Mouse (Mus musculus) central nervous system, embryonic 14 days (tissue): Measurements from ENCODE around the gene Cacna2d2. TPM values are rescaled to one million over a fixed set of nuclear protein-coding genes. Genes with fewer than 3 reads are reported as not detected.

Source experiments
- polyA plus RNA-seq: library from polyadenylated mRNA; depleted of rRNA; stranded (reverse); fragments of >200 nt; gene quantifications from 2 replicates; pipeline ENCODE4 v1.2.3, GENCODE M21; 2012; rRNA removed

Gene Cacna2d2
- polyA plus RNA-seq: 82.6 and 102 TPM in 2 replicates

GRCm38 (mm10) chr9:107399491-107399971 is at the start of gene Cacna2d2:
Gene Cacna2d2, plus strand, starts transcription at chr9:107399612.

GRCm38 (mm10) chr9:107533791-107534407 is 134.5 kb downstream of the Cacna2d2 start, which contains the start of gene Tmem115:
Gene Tmem115, plus strand, starts transcription at chr9:107533945.

GRCm38 (mm10) chr9:107541474-107542351 is 142.3 kb downstream of the Cacna2d2 start, which contains the start of the genes Cyb561d2 and Nprl2:
Gene Cyb561d2, minus strand, starts transcription at chr9:107542193.
Gene Nprl2, plus strand, starts transcription at chr9:107542226.

GRCm38 (mm10) chr9:107547026-107547425 is 147.6 kb downstream of the Cacna2d2 start, which contains the start of gene Zmynd10:
Gene Zmynd10, plus strand, starts transcription at chr9:107547298.

DNA sequence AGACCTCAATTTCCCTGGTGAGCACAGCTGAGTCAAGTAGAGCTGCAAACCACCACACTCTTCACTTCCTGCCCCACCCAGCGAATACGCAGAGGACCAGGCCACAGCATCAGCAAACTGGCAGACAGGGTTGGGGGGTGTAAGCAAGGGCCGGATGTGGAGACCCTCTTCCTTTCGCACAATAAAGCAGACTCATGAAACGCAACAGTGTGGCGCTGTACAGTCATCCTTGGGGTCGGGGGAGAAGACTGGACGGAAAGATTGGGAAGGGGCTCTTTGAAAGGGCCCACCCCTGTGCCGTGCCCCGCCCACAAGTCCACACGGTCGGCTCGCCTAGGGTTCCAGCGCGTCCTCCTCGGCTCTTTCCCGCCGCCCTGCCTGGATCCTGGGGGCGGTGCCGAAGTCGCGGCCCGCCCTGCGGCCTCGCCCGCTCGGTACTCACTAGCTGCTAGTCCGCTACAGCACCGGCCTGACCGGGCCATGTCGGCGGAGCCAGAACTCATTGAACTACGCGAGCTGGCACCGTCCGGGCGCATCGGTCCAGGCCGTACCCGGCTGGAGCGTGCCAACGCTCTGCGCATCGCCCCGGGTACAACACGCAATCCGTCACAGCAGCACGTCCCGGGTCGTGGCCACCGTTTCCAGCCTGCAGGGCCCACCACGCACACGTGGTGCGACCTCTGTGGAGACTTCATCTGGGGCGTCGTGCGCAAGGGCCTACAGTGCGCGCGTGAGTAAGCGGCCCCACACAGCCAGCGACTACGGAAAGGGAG is 151.9 kb downstream of the Cacna2d2 start, which contains the start of gene Rassf1:
Gene Rassf1, plus strand, starts transcription at position 439 of the 773 bp plus-strand sequence.

DNA sequence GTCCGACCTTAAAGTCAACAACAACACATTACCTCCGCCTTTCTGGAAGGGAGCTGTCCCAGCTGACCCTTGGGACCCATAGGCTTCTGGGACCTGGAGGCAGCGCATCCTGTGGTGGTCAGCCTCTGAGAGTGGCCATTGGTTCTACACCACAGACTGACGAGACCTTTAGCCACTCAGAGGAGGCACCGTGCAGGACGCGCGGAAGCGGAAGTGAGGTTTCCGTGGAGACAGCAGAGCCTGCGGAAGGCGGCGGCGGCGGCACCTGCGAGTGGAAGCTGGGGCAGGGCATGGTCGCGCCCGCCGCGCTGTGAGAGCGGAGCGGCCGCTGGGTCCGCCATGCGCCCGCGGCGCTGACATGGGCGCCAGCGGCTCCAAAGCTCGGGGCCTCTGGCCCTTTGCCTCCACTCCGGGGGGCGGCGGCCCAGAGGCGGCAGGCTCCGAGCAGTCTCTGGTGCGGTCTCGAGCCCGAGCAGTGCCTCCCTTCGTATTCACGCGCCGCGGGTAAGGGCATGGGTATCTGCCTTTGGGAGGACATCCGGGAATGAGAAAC is 163.7 kb downstream of the Cacna2d2 start, which contains the start of gene Tusc2:
Gene Tusc2, plus strand, starts transcription at position 227 of the 553 bp plus-strand sequence.

GRCm38 (mm10) chr9:107567702-107568319 is 168.4 kb downstream of the Cacna2d2 start, which contains the start of gene Hyal2:
Gene Hyal2, plus strand, starts transcription at chr9:107567945.

DNA sequence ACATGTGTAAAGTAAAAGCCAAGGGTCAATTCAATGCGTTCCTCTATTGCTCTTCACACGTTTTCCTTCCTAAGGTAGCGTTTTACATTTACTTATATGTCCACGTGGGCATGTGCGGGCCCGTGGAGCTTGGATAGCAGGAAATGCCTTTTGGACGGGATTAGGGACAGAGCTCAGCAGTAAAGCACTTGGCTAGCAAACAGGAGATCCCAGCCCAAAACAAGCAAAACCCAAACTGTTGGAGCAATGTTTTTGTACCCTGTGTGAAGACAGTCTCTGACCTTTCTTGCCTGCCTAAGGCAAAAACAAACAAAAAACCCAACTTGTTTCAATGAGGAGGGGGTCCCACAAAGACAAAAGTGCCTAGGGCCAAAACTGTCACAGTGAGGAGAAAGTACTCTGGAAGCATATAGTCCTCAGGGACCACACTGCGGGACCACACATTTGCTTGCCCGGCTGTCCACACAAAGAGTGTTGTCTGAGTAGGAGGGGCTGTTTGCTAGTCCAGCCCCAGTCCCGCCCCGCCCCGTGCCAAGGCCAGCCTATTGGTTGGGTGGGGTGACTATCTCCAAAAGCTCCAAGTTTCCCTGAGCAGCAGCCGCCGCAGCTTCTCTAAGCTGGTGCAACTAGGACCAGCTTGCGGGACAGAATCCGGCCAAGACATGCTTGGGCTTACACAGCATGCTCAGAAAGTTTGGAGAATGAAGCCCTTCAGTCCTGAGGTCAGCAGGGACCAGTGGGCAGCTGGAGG is 177.1 kb downstream of the Cacna2d2 start, which contains the start of gene Hyal1:
Gene Hyal1, plus strand, starts transcription at position 571 of the 751 bp plus-strand sequence.

DNA sequence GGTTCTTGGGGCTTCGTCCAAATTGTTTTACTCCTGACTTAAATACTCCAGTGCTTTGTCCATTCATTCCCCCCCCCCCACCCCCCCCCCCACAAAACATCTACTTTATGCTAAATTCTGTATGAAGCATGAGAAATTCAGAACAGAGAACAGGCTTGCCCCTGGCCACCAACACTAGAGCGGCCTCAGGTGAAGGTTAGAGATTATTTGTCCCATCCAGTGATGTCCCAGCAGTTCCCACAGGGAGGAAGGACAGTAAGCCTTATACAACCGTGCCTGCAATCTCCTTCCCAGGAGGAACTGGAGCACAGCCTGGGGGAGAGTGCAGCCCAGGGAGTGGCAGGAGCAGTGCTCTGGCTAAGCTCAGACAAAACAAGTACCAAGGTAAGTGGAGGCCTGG is 179.2 kb downstream of the Cacna2d2 start, which contains the start of gene Naa80:
Gene Naa80, plus strand, starts transcription at position 301 of the 400 bp plus-strand sequence.

Other genes with a start within 250 kb of the Cacna2d2 start
- 42.5 and 42.6 TPM in 2 replicates for gene Dock3, start 167.7 kb upstream of the Cacna2d2 start, polyA plus RNA-seq
- 3.0 and 4.1 TPM in 2 replicates for gene Mapkapk3, start 109.7 kb upstream of the Cacna2d2 start, polyA plus RNA-seq
- gene Cish, start 103.6 kb upstream of the Cacna2d2 start, polyA plus RNA-seq: 7.2 and 8.0 TPM in 2 replicates
- gene Hemk1, start 61.3 kb upstream of the Cacna2d2 start, polyA plus RNA-seq: 31.8 and 32.4 TPM in 2 replicates
- 5.8 and 6.4 TPM in 2 replicates for gene 6430571L13Rik, start 59.0 kb upstream of the Cacna2d2 start, polyA plus RNA-seq
- 32.8 and 33.5 TPM in 2 replicates for gene Tmem115, start 134.3 kb downstream of the Cacna2d2 start, polyA plus RNA-seq
- 27.6 and 30.1 TPM in 2 replicates for gene Cyb561d2, start 142.6 kb downstream of the Cacna2d2 start, polyA plus RNA-seq
- gene Nprl2, start 142.6 kb downstream of the Cacna2d2 start, polyA plus RNA-seq: 78.8 and 83.5 TPM in 2 replicates
- 5.8 and 7.0 TPM in 2 replicates for gene Zmynd10, start 147.7 kb downstream of the Cacna2d2 start, polyA plus RNA-seq
- gene Rassf1, start 151.9 kb downstream of the Cacna2d2 start, polyA plus RNA-seq: 34.2 and 44.6 TPM in 2 replicates
- gene Tusc2, start 163.6 kb downstream of the Cacna2d2 start, polyA plus RNA-seq: 78.2 and 82.7 TPM in 2 replicates
- gene Hyal2, start 168.3 kb downstream of the Cacna2d2 start, polyA plus RNA-seq: 62.7 and 63.0 TPM in 2 replicates
- 4.3 and 4.8 TPM in 2 replicates for gene Hyal1, start 177.3 kb downstream of the Cacna2d2 start, polyA plus RNA-seq
- gene Naa80, start 179.3 kb downstream of the Cacna2d2 start, polyA plus RNA-seq: 26.0 and 30.3 TPM in 2 replicates
- gene Hyal3, start 181.2 kb downstream of the Cacna2d2 start, polyA plus RNA-seq: 1.2 and 1.3 TPM in 2 replicates
- 24.6 and 30.0 TPM in 2 replicates for gene Ifrd2, start 188.0 kb downstream of the Cacna2d2 start, polyA plus RNA-seq
- 5.2 and 9.8 TPM in 2 replicates for gene Sema3b, start 209.6 kb downstream of the Cacna2d2 start, polyA plus RNA-seq
- gene Gnai2, start 235.8 kb downstream of the Cacna2d2 start, polyA plus RNA-seq: 454 and 485 TPM in 2 replicates